Mouse (Mus musculus) small intestine, adult 2 months (tissue): ENCODE results near the gene Pepd.

Experiments
- CTCF ChIP-seq: fragments of 200-500 bp; IDR thresholded peaks from 2 replicates; pipeline ENCODE4 v1.5.1; 2012; ENCODE audit warnings: low read depth, mild to moderate bottlenecking, control low read depth, inconsistent platforms, low read length, moderate library complexity, mixed read lengths; ENCODE audit not compliant: insufficient replicate concordance, insufficient read length; ENCODE audit errors: extremely low read depth
- POLR2A ChIP-seq: fragments of 200-500 bp; IDR thresholded peaks from 2 replicates; pipeline ENCODE4 v1.6.1; 2012; ENCODE audit warnings: low read depth, mild to moderate bottlenecking, control low read depth, inconsistent platforms, low read length, moderate library complexity

GRCm38 (mm10) chr7:34986575-34987150 lies 74.5 kb downstream of the Pepd start:
- TF ChIP-seq CTCF (no peak), POLR2A (no peak)
